Mouse (Mus musculus) splenic B cell, adult 2 months (primary cell): ENCODE results near the gene Gsta4.
"Not testable (repeated sequence)": the region's sequence is repeated elsewhere in the genome, so short reads cannot be mapped to it uniquely, and the experiment has no call there.

Source experiments
- DNase-seq: peaks from one replicate; pipeline ENCODE4 v3.0.0-alpha.2; 2011; ENCODE audit warnings: low read depth, low spot score
- H3K27me3 ChIP-seq: 2 replicates; pipeline ENCODE4 v1.6.1; 2012; ENCODE audit warnings: mild to moderate bottlenecking, low read length, moderate library complexity, mixed read lengths; ENCODE audit not compliant: control insufficient read depth, poor library complexity, insufficient read depth, severe bottlenecking
- H3K36me3 ChIP-seq: 2 replicates; pipeline ENCODE4 v1.6.1; 2012; ENCODE audit warnings: mild to moderate bottlenecking, low read length, moderate library complexity, mixed read lengths; ENCODE audit not compliant: control insufficient read depth, poor library complexity, insufficient read depth, severe bottlenecking

Gene Gsta4

DNA sequence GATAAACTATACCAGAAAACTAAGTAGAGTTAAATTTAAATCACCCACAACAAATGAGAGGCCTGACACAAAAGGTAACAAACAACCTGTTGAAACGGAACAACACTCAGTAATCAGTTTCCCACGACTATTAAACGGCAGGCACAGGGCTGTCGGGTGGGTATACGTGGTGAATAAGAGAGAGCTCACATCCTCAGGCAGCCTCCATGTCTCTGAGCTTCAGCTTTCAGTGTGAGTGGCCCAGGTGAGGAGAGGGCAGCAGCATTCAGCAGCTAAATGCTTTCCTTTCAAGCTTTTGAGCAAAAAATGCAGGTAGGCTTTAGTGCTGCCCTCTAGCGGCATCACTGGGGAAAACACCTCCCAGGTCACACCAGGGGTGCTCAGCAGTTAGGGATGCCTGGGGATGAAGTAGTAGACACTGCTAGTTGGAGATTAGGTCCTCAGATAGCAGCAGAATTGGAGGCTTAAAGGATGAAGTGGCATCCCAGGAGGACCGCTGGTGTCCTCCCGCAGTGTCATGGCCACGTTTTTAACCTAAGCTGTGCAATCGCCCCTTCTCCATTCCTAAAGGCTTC lies 50.6 kb downstream of the Gsta4 start:
- H3K36me3 ChIP-seq, H3K27me3 ChIP-seq, DNase-seq: not testable (repeated sequence)

DNA sequence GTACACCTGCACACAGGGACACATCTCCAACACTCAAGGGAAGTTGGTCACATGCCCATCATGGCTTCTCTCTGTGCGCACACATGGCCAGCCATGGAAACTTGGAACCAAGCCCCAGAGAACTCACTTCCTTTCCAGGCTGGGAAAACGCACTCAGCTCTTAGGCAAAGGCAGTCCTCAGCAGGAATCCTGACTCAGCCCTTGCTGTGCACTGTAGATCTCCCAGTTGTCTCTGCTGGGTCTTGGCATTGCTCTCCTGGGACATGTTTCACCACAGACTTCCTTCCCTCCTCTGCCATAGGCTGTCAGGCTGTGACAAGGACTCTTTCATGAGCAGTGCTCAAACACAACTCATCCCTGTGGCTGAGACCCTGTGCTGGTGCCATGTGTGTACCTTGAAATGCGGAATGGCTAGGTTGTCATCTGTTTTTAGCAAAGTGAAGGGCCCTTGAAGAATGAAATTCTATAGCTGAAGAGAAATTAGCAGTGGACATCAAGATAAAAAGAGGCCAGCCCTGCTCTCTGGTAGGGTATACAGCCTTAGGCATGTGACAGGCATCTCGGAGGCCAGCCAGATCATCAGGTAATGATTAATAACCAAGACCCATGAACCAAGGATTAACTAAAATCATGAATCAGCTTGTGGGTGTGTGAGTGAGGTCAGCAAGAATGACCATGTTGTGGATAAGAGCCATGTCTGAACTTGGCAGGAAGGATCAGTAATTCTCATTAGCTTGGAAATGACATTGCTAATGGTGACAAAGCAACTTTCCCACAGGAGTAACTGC lies 73.3 kb downstream of the Gsta4 start:
- not testable (repeated sequence) for H3K27me3 ChIP-seq, DNase-seq, H3K36me3 ChIP-seq

DNA sequence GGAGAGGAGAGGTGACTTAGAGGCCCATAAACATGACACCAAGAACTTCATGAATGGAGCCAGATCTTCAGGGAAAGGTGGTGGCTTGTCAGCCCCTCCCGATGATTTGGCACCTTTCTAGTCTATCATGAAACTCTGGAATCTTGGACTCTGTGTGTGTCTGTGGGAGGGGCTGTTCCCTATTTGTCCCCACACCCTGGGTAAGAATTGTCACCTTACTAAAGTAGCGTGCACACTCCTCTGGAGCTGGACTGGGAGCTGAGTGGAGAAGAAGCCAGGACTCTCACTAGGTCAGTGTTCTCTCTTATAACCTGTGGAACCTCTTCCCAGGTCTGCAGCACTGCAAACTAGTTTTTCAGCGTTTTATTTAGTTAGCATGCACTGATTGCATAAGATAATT lies 74.3 kb downstream of the Gsta4 start, which contains the start of gene Gm3776:
Gene Gm3776 (plus strand): TSS at position 216 of the 400 bp plus-strand sequence.
- DNase-seq, H3K36me3 ChIP-seq, H3K27me3 ChIP-seq: not testable (repeated sequence)
